Mouse (Mus musculus) MEL (cell line): ENCODE data around the gene Cpm.
"Not testable (repeated sequence)": the region's sequence is repeated elsewhere in the genome, so short reads cannot be mapped to it uniquely, and the experiment has no call there.

Source experiments
- CTCF ChIP-seq, 3 experiments: IDR thresholded peaks in 2 of 3; conservative IDR thresholded peaks in 1 of 3; 2 replicates each; pipeline ENCODE4 v1.5.1; 2011 to 2012; ENCODE audit warnings: low read length in 3 of 3, low read depth in 2 of 3, mild to moderate bottlenecking in 2 of 3, improper control_type of control experiment in 1 of 3, inconsistent platforms in 1 of 3, mixed read lengths in 1 of 3, moderate library complexity in 1 of 3; ENCODE audit not compliant: control insufficient read depth in 1 of 3, insufficient read depth in 1 of 3, poor library complexity in 1 of 3, severe bottlenecking in 1 of 3
- EP300 ChIP-seq, 2 experiments: IDR thresholded peaks; 2 replicates each; pipeline ENCODE4 v1.6.1; 2011; ENCODE audit warnings: improper control_type of control experiment in 2 of 2, low read length in 2 of 2, low read depth in 1 of 2, mild to moderate bottlenecking in 1 of 2
- JUND ChIP-seq: IDR thresholded peaks from 2 replicates; pipeline ENCODE4 v1.6.1; 2011; ENCODE audit warnings: low read depth, mild to moderate bottlenecking, improper control_type of control experiment, low read length
- MAX ChIP-seq: IDR thresholded peaks from 2 replicates; pipeline ENCODE4 v1.6.1; 2011; ENCODE audit warnings: low read length, improper control_type of control experiment
- MXI1 ChIP-seq: IDR thresholded peaks from 2 replicates; pipeline ENCODE4 v1.6.1; 2011; ENCODE audit warnings: mild to moderate bottlenecking, low read depth, low read length, improper control_type of control experiment
- MYB ChIP-seq: IDR thresholded peaks from 2 replicates; pipeline ENCODE4 v1.6.1; 2011; ENCODE audit warnings: mild to moderate bottlenecking, low read depth, low read length, improper control_type of control experiment
- NRF1 ChIP-seq: IDR thresholded peaks from 2 replicates; pipeline ENCODE4 v1.6.1; 2014; ENCODE audit warnings: low read depth, mild to moderate bottlenecking, inconsistent platforms, low read length, improper control_type of control experiment, moderate library complexity; ENCODE audit not compliant: poor library complexity, insufficient read depth, severe bottlenecking
- POLR2A ChIP-seq, 2 experiments: IDR thresholded peaks; 2 replicates each; pipeline ENCODE4 v1.6.1; 2011 to 2012; ENCODE audit warnings: low read length in 2 of 2, mild to moderate bottlenecking in 2 of 2, control low read depth in 1 of 2, improper control_type of control experiment in 1 of 2, low read depth in 1 of 2, moderate library complexity in 1 of 2; ENCODE audit not compliant: control insufficient read depth in 1 of 2, insufficient read depth in 1 of 2, poor library complexity in 1 of 2
- ZC3H11A ChIP-seq: IDR thresholded peaks from 2 replicates; pipeline ENCODE4 v1.6.1; 2012; ENCODE audit warnings: low read depth, mild to moderate bottlenecking, inconsistent platforms, low read length, improper control_type of control experiment

DNA sequence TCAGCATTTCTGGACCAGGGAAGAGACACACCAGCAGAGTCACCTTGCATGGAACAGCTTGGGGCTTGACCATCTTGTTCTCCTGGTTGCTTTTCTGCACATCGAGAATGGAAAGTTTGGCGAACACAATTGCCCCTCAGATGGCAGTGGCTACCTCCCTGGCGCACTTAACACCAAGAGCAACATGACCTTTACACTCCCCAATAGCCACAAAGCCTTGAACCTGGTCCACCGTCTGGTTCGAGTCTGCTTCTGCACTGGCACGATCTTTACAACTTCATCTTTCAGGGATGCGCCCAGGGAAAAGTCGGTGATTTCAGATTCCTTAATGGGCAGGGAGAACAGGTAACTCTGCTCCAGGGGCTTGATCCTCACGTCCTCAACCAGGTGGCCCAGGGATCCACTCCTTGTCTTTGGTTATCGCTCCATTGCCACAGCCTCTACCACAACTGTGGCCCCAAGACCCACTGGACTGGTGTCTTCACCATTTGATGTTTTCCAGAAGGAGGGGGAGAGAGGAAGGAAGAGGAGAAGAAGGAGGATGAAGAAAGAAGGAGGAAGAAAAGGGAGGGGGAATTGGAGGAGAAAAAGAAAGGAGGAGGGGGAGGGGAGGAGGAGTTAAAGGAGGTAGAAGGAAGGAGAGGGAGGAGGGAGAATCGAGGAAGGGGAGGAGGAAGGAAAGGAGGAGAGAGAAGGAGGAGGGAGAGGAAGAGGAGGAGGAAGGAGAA is 40.7 kb upstream of the Cpm start:
- TF ChIP-seq MAX; NRF1; CTCF (IDR thresholded peaks at IDR 0.05 in 2 of 3, conservative IDR thresholded peaks at IDR 0.05 in 1 of 3; ENCODE audit: control insufficient read depth in 1 of 3, insufficient read depth in 1 of 3, low read depth in 2 of 3, low read length in 3 of 3, poor library complexity in 1 of 3, severe bottlenecking in 1 of 3); POLR2A (IDR thresholded peaks at IDR 0.05; ENCODE audit: control insufficient read depth in 1 of 2, insufficient read depth in 1 of 2, low read depth in 1 of 2, low read length in 2 of 2, poor library complexity in 1 of 2); ZC3H11A; MXI1; MYB; EP300 (IDR thresholded peaks at IDR 0.05; ENCODE audit: low read depth in 1 of 2, low read length in 2 of 2); JUND: not testable (repeated sequence)
